13 mouse cellular contexts compared by ENCODE assay signal in genomic region chr11:101936421-101936820, GRCm38 (mm10). TPM values are rescaled to one million over a fixed set of nuclear protein-coding genes. Genes with fewer than 3 reads are reported as not detected.
DNase-seq lines count a peak whose midpoint lies in the region; ATAC-seq and TF ChIP-seq lines count a peak whose summit lies in the region.
"Had no signal": no experiment of that assay in that cellular context is flagged by ENCODE, and none has a peak within 500 bp of the region (broad histone marks: within the 10 kb centered on the region; RNA-seq: fewer than 3 reads in every experiment).

No protein-coding gene starts in this region.

- 0 out of 2 replicates have a peak overlapping the region, but pooled peaks have one; percentile 54 for H3K4me3 ChIP-seq in heart, embryonic 13.5 days
- no peak overlapping the region for H3K4me3 ChIP-seq in stomach, embryonic 16.5 days (replicated peaks; ENCODE audit: low read length)
- H3K4me3 ChIP-seq in stomach, postnatal 0 days (ENCODE audit: low read depth, low read length) = no peak overlapping the region
- no peak overlapping the region for H3K4me3 ChIP-seq in intestine, embryonic 15.5 days (replicated peaks)

- H3K9me3 ChIP-seq in heart, embryonic 13.5 days = no peaks in the 10 kb centered on the region
- no peaks in the 10 kb centered on the region for H3K9me3 ChIP-seq in stomach, embryonic 16.5 days (replicated peaks; ENCODE audit: control insufficient read depth, low read length)
- no peaks in the 10 kb centered on the region for H3K9me3 ChIP-seq in stomach, postnatal 0 days (ENCODE audit: control insufficient read depth, low read length)
- H3K9me3 ChIP-seq in intestine, embryonic 15.5 days = no peaks in the 10 kb centered on the region
- H3K9me3 ChIP-seq: embryonic facial prominence, embryonic 13.5 days; limb, embryonic 13.5 days had no signal

- DNase-seq in heart, postnatal 4 days = no peak
- DNase-seq in stomach, postnatal 0 days (ENCODE audit: low spot score) = no peak
- no peak for DNase-seq in adrenal gland, adult 18-20 months (ENCODE audit: low spot score in 2 of 2)
- no peak for DNase-seq in spleen, adult 12 weeks (ENCODE audit: low spot score)
- DNase-seq: gastrocnemius, adult 2 months; right cerebral cortex, postnatal 25 days; thymus, adult 2 months had no signal

- H3K27me3 ChIP-seq in heart, embryonic 13.5 days (replicated peaks) = peaks cover 26% of the 10 kb centered on the region; the same call in 1 of the 2 replicates
- 0 out of 2 replicates have a peak, but pooled peaks cover 4% of the 10 kb centered on the region for H3K27me3 ChIP-seq in stomach, embryonic 16.5 days (ENCODE audit: control insufficient read depth, insufficient read depth, low read length)
- no peaks in the 10 kb centered on the region for H3K27me3 ChIP-seq in stomach, postnatal 0 days (ENCODE audit: control insufficient read depth, insufficient read depth, low read length)
- H3K27me3 ChIP-seq in intestine, embryonic 15.5 days (replicated peaks) = 0 out of 2 replicates have a peak, but pooled peaks cover 4% of the 10 kb centered on the region

- 32% methylated on average over 7 of the region's 7 CpGs for WGBS in heart, embryonic 13.5 days
- 41% methylated on average over 7 of the region's 7 CpGs for WGBS in stomach, embryonic 16.5 days
- 46% methylated on average over 7 of the region's 7 CpGs for WGBS in stomach, postnatal 0 days
- WGBS in intestine, embryonic 15.5 days = 48% methylated on average over 7 of the region's 7 CpGs

- TF ChIP-seq CTCF in stomach, postnatal 0 days (IDR thresholded peaks at IDR 0.05; ENCODE audit: low read depth) = no peak

- no peak for TF ChIP-seq EP300 in stomach, postnatal 0 days (optimal IDR thresholded peaks at IDR 0.05)

- ATAC-seq in heart, embryonic 13.5 days (ENCODE audit: extremely low read depth, insufficient number of reproducible peaks, low FRiP score, low TSS enrichment) = no peak
- ATAC-seq in stomach, embryonic 16.5 days (ENCODE audit: insufficient read depth, low FRiP score) = no peak
- ATAC-seq in stomach, postnatal 0 days (ENCODE audit: low FRiP score, low TSS enrichment) = no peak
- ATAC-seq in intestine, embryonic 15.5 days = 0 out of 2 replicates have a peak, but pooled peaks have one; percentile 25

- H3K4me1 ChIP-seq in heart, embryonic 13.5 days = peaks cover 31% of the 10 kb centered on the region
- H3K4me1 ChIP-seq in stomach, embryonic 16.5 days (ENCODE audit: control insufficient read depth, insufficient read depth, low read length) = peaks cover 4% of the 10 kb centered on the region
- H3K4me1 ChIP-seq in stomach, postnatal 0 days (replicated peaks; ENCODE audit: control insufficient read depth, insufficient read depth) = no peaks in the 10 kb centered on the region
- peaks cover 5% of the 10 kb centered on the region; the same call in 1 of the 2 replicates for H3K4me1 ChIP-seq in intestine, embryonic 15.5 days (replicated peaks)

- no peak overlapping the region for H3K27ac ChIP-seq in heart, embryonic 13.5 days (replicated peaks)
- no peak overlapping the region for H3K27ac ChIP-seq in stomach, embryonic 16.5 days (ENCODE audit: low read length)
- no peak overlapping the region for H3K27ac ChIP-seq in stomach, postnatal 0 days (replicated peaks)
- H3K27ac ChIP-seq in intestine, embryonic 15.5 days = no peak overlapping the region
- H3K27ac ChIP-seq: embryonic facial prominence, embryonic 13.5 days; limb, embryonic 13.5 days had no signal

- H3K9ac ChIP-seq in heart, embryonic 13.5 days = no peak overlapping the region
- no peak overlapping the region for H3K9ac ChIP-seq in stomach, embryonic 16.5 days (ENCODE audit: low read length)
- H3K9ac ChIP-seq in stomach, postnatal 0 days (ENCODE audit: low read length) = no peak overlapping the region
- H3K9ac ChIP-seq in intestine, embryonic 15.5 days = no peak overlapping the region

- H3K36me3 ChIP-seq in heart, embryonic 13.5 days = no peaks in the 10 kb centered on the region
- no peaks in the 10 kb centered on the region for H3K36me3 ChIP-seq in stomach, embryonic 16.5 days (ENCODE audit: control insufficient read depth, insufficient read depth, low read length)
- H3K36me3 ChIP-seq in stomach, postnatal 0 days (ENCODE audit: control insufficient read depth, insufficient read depth, low read length) = no peaks in the 10 kb centered on the region
- H3K36me3 ChIP-seq in intestine, embryonic 15.5 days = no peaks in the 10 kb centered on the region
- H3K36me3 ChIP-seq: embryonic facial prominence, embryonic 13.5 days; limb, embryonic 13.5 days had no signal

- peak overlapping the region; percentile 85 for H3K4me2 ChIP-seq in heart, embryonic 13.5 days
- peak overlapping the region; percentile 81; the same call in 1 of the 2 replicates for H3K4me2 ChIP-seq in stomach, embryonic 16.5 days (ENCODE audit: low read depth, low read length)
- H3K4me2 ChIP-seq in stomach, postnatal 0 days (replicated peaks; ENCODE audit: low read depth) = no peak overlapping the region
- H3K4me2 ChIP-seq in intestine, embryonic 15.5 days (replicated peaks) = no peak overlapping the region

RNA-seq across cellular contexts. Expression of gene Sost, which starts 30.4 kb away (rescaled TPM):
- polyA plus RNA-seq in heart, embryonic 13.5 days (2015; fragmentation: Nextera tagmentation; extraction: Ambion mirVana) = 0.87 and 1.8 TPM in 2 replicates
- total RNA-seq in heart, postnatal 4 days (2021) = 1 to 10 TPM; 7.5 to 8.2 TPM
- polyA plus RNA-seq in stomach, embryonic 16.5 days (2015; fragmentation: Nextera tagmentation; extraction: Ambion mirVana) = not detected in 2 replicates
- 0.08 TPM in 1 of 2 replicates, not detected in the other for polyA plus RNA-seq in stomach, postnatal 0 days (2015; fragmentation: Nextera tagmentation; extraction: Ambion mirVana)
- 0.13 TPM in 2 replicates for polyA plus RNA-seq in intestine, embryonic 15.5 days (2015; fragmentation: Nextera tagmentation; extraction: Ambion mirVana)
- not detected for total RNA-seq in adrenal gland, adult 18-20 months (2021)
- total RNA-seq: gastrocnemius, adult 2 months; monocyte, adult 5-6 weeks had no signal

RNA-seq across cellular contexts. Expression of gene Meox1, which starts 42.2 kb away (rescaled TPM):
- polyA plus RNA-seq in heart, embryonic 13.5 days (2015; fragmentation: Nextera tagmentation; extraction: Ambion mirVana) = 15.6 and 19.4 TPM in 2 replicates
- 10 to 100 TPM; 17.3 to 19.1 TPM for total RNA-seq in heart, postnatal 4 days (2021)
- polyA plus RNA-seq in stomach, embryonic 16.5 days (2015; fragmentation: Nextera tagmentation; extraction: Ambion mirVana) = 5.2 and 6.0 TPM in 2 replicates
- polyA plus RNA-seq in stomach, postnatal 0 days (2015; fragmentation: Nextera tagmentation; extraction: Ambion mirVana) = 2.8 and 3.0 TPM in 2 replicates
- 4.4 and 4.5 TPM in 2 replicates for polyA plus RNA-seq in intestine, embryonic 15.5 days (2015; fragmentation: Nextera tagmentation; extraction: Ambion mirVana)
- total RNA-seq in adrenal gland, adult 18-20 months (2021) = 1 to 10 TPM; 1.8 to 4.2 TPM
- total RNA-seq: monocyte, adult 5-6 weeks had no signal

RNA-seq across cellular contexts. Expression of gene Cfap97d1, which starts 47.7 kb away (rescaled TPM):
- not detected in 2 replicates for polyA plus RNA-seq in heart, embryonic 13.5 days (2015; fragmentation: Nextera tagmentation; extraction: Ambion mirVana)
- not detected for total RNA-seq in heart, postnatal 4 days (2021)
- not detected in 2 replicates for polyA plus RNA-seq in stomach, embryonic 16.5 days (2015; fragmentation: Nextera tagmentation; extraction: Ambion mirVana)
- not detected in 2 replicates for polyA plus RNA-seq in stomach, postnatal 0 days (2015; fragmentation: Nextera tagmentation; extraction: Ambion mirVana)
- not detected in 2 replicates for polyA plus RNA-seq in intestine, embryonic 15.5 days (2015; fragmentation: Nextera tagmentation; extraction: Ambion mirVana)
- total RNA-seq in adrenal gland, adult 18-20 months (2021) = not detected
- total RNA-seq: gastrocnemius, adult 2 months had no signal
- polyA plus RNA-seq: embryonic facial prominence, embryonic 13.5 days; limb, embryonic 13.5 days; thymus, adult 2 months had no signal

RNA-seq across cellular contexts. Expression of gene Dusp3, which starts 50.4 kb away (rescaled TPM):
- polyA plus RNA-seq in heart, embryonic 13.5 days (2015; fragmentation: Nextera tagmentation; extraction: Ambion mirVana) = 50.3 and 53.6 TPM in 2 replicates
- 100 to 1,000 TPM; 149 to 162 TPM for total RNA-seq in heart, postnatal 4 days (2021)
- 26.1 and 26.3 TPM in 2 replicates for polyA plus RNA-seq in stomach, embryonic 16.5 days (2015; fragmentation: Nextera tagmentation; extraction: Ambion mirVana)
- 21.7 and 22.8 TPM in 2 replicates for polyA plus RNA-seq in stomach, postnatal 0 days (2015; fragmentation: Nextera tagmentation; extraction: Ambion mirVana)
- 25.6 and 26.5 TPM in 2 replicates for polyA plus RNA-seq in intestine, embryonic 15.5 days (2015; fragmentation: Nextera tagmentation; extraction: Ambion mirVana)
- 100 to 1,000 TPM; 107 to 138 TPM for total RNA-seq in adrenal gland, adult 18-20 months (2021)

Comparison
In these comparisons a context has a peak if more than half of its experiments do, and no peak if none do; other contexts are left out.
1. H3K4me2 ChIP-seq: peak in heart, embryonic 13.5 days (single experiment) and stomach, embryonic 16.5 days (single experiment); none in stomach, postnatal 0 days (single experiment) and intestine, embryonic 15.5 days (single experiment).